Mouse (Mus musculus): ENCODE results near the gene Smtnl2.

DNA sequence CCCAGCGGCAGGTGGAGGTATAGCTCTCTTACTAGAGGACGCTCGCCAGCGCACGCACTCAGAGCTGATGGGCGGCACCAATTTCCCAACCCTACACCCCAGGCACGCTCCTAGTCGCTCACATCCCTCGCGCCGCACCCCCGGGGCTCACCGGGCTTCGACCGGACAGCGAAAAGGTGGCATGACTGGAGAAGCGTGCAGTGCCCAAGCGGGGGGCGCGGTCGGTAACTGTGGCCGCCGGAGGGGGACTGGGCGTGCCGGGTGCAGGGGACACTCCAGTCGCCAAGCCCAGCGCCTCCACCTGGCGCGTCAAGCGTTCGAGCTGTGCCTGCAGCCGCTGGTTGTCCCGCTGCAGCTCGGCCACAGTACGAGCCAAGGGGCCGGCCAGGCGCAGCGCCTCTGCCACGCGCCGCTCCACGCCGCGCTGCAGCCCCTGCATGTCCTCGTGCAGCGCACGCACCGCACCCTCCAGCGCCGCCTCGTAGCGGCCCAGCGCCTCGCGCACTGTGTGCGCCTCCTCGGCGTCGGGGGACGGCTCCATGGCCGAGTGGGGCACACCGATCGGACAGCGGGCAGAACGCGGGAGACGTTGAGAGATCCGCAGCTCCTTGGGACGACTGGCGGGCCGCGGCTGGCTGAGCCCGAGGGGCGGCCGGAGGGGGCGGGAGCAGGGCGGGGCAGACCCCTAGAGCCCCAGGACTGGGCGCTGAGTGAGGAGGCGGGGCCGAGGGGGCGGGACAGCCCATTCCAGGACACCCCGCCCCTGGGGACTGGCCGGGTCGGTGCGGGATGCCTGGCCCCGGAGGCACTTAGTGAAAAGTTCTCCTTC lies at the start of gene Smtnl2:
- TF ChIP-seq POLR2A (IDR thresholded peaks at IDR 0.05; ENCODE audit: control insufficient read depth, extremely low read depth, insufficient read depth, low read length, poor library complexity) (no peak), CTCF (IDR thresholded peaks at IDR 0.05; ENCODE audit: borderline replicate concordance, control insufficient read depth, extremely low read depth, insufficient read depth, low read length, poor library complexity) (no peak)

Measured in thymus, adult 2 months (tissue).